Comparison of ENCODE assay signal across 14 mouse cellular contexts in genomic region chr3:34493921-34494320, GRCm38 (mm10).
"Had no signal": no experiment of that assay in that cellular context is flagged by ENCODE, and none has a peak within 500 bp of the region (broad histone marks: within the 10 kb centered on the region; RNA-seq: fewer than 3 reads in every experiment).

No protein-coding gene starts in this region.

- DNase-seq: lung, adult 18-20 months; lung, embryonic 14.5 days; lung, postnatal 10 days; lung, postnatal 4 days; midbrain, embryonic 14.5 days; retina, postnatal 1 day; right cerebral cortex, adult 18-20 months; right cerebral cortex, postnatal 25 days; right cerebral cortex, postnatal 4 days; spleen, adult 18-20 months; thymus, adult 18-20 months; thymus, postnatal 14 days; thymus, postnatal 36 days had no signal

- ATAC-seq: midbrain, embryonic 16.5 days had no signal
